Mouse (Mus musculus): Measurements from ENCODE around the gene Cpn1. TPM values are rescaled to one million over a fixed set of nuclear protein-coding genes. Genes with fewer than 3 reads are reported as not detected.
A peak's percentile ranks its signal among the peaks of the same experiment; 100 is the strongest.

Gene Cpn1
- polyA plus RNA-seq, 1 experiment from 2014 or later: 5.0 TPM

DNA sequence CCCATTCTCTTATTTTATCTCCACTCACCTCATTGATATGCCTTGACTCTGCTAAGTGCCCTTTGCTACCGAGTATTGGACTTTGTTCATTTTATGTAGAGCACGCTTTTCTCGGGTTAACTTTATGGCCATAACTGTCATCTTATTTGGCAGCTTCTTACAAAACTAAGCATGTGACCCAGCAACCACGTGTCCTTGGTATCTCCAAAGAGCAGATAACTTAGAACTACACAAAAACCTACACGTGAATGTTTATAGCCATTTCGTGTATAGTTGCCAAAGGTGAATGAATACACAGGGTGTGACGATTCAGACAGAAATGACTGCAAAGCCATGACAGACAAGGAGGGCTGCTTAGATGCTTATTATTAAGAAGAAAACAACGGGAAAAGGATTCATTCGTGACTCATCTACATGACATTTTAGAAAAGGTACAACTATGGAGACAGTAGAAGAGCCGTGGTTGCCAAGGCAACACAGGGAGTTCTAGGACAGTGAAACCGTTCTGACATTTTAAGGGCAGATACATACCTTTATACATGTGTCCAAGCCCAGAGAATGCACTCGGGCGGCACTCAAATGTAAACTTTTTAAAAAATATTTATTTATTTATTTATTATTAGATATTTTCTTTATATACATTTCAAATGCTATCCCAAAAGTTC, 38.7 kb upstream of the Cpn1 start:
- H3K4me1 ChIP-seq (ENCODE audit: insufficient read depth, low read depth, low read length): no peaks in the 10 kb centered on the region
- H3K27ac ChIP-seq (ENCODE audit: low read length): no peak overlapping the region
- DNase-seq (ENCODE audit: low spot score) (no peak), ATAC-seq (no peak)
- no peak overlapping the region for H3K4me3 ChIP-seq (ENCODE audit: low read depth, low read length)
- WGBS: 68% methylated on average over 13 of the region's 13 CpGs
- TF ChIP-seq EP300 (IDR thresholded peaks at IDR 0.05): no peak
- no peak for TF ChIP-seq CTCF (IDR thresholded peaks at IDR 0.05)
- H3K4me2 ChIP-seq (replicated peaks; ENCODE audit: low read depth, low read length): no peak overlapping the region
- no peaks in the 10 kb centered on the region for H3K9me3 ChIP-seq (ENCODE audit: low read length)
- no peak overlapping the region for H3K9ac ChIP-seq (replicated peaks; ENCODE audit: low read depth)
- H3K36me3 ChIP-seq (ENCODE audit: insufficient read depth, low read length): no peaks in the 10 kb centered on the region
- H3K27me3 ChIP-seq (replicated peaks; ENCODE audit: insufficient read depth, low read length): no peaks in the 10 kb centered on the region

DNA sequence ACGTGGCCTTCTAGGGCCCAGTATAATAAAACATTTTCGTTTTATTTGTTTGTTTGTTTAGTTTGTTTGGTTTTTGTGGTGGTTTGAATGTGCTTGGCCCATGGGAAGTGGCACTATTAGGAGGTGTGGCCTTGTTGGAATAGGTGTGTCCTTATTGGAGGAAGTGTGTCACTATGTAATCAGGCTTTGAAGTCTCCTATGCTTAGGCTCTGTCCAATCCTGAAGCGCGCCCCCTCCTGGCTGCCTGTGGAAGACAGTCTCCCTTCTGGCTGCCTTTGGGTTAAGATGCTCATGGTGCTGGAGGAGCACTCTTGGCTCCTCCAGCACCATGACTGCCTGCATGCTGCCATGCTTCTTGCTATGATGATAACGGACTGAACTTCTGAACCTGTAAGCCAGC, 36.7 kb upstream of the Cpn1 start:
- no peaks in the 10 kb centered on the region for H3K27me3 ChIP-seq (replicated peaks; ENCODE audit: insufficient read depth, low read length)
- no peaks in the 10 kb centered on the region for H3K9me3 ChIP-seq (ENCODE audit: low read length)
- no peak overlapping the region for H3K4me2 ChIP-seq (replicated peaks; ENCODE audit: low read depth, low read length)
- 68% methylated on average over 5 of the region's 5 CpGs for WGBS
- H3K4me3 ChIP-seq (ENCODE audit: low read depth, low read length): no peak overlapping the region
- no peak overlapping the region for H3K27ac ChIP-seq (ENCODE audit: low read length)
- no peaks in the 10 kb centered on the region for H3K4me1 ChIP-seq (ENCODE audit: insufficient read depth, low read depth, low read length)
- H3K9ac ChIP-seq (replicated peaks; ENCODE audit: low read depth): no peak overlapping the region
- no peaks in the 10 kb centered on the region for H3K36me3 ChIP-seq (ENCODE audit: insufficient read depth, low read length)
- DNase-seq (ENCODE audit: low spot score): no peak
- peak; percentile 14 for TF ChIP-seq CTCF (IDR thresholded peaks at IDR 0.05)
- no peak for TF ChIP-seq EP300 (IDR thresholded peaks at IDR 0.05)
- no peak for ATAC-seq

DNA sequence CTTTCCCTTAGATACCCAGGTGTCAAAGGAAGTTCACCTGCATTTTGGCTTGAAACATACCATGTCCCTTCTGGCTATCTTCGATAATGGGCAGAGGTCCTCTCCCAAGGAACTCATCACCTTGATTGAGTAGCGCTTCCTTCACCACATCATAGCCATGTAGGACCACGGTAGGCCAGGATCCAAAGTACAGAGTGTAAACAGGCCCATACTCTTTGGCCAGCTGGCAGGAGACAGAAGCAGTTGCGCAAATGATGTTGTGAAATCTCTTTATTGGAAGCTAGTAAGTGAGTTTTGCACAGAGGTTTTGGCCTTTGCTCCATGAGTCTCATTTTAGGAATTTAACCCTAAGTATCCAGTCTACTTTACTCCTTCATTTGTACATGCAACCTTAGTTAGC, 35.1 kb upstream of the Cpn1 start:
- Histone ChIP-seq H3K4me1 (ENCODE audit: insufficient read depth, low read depth, low read length) (no peaks in the 10 kb centered on the region), H3K4me2 (replicated peaks; ENCODE audit: low read depth, low read length) (no peak overlapping the region), H3K9ac (replicated peaks; ENCODE audit: low read depth) (no peak overlapping the region), H3K4me3 (ENCODE audit: low read depth, low read length) (no peak overlapping the region), H3K27ac (ENCODE audit: low read length) (peak overlapping the region; percentile 33; the same call in 1 of the 2 replicates), H3K36me3 (ENCODE audit: insufficient read depth, low read length) (no peaks in the 10 kb centered on the region), H3K9me3 (ENCODE audit: low read length) (no peaks in the 10 kb centered on the region), H3K27me3 (replicated peaks; ENCODE audit: insufficient read depth, low read length) (no peaks in the 10 kb centered on the region)
- 39% methylated on average over 4 of the region's 4 CpGs for WGBS
- DNase-seq (ENCODE audit: low spot score) (peak; percentile 96), ATAC-seq (peak; percentile 95)
- TF ChIP-seq CTCF (IDR thresholded peaks at IDR 0.05) (no peak), EP300 (IDR thresholded peaks at IDR 0.05) (peak; percentile 96)

DNA sequence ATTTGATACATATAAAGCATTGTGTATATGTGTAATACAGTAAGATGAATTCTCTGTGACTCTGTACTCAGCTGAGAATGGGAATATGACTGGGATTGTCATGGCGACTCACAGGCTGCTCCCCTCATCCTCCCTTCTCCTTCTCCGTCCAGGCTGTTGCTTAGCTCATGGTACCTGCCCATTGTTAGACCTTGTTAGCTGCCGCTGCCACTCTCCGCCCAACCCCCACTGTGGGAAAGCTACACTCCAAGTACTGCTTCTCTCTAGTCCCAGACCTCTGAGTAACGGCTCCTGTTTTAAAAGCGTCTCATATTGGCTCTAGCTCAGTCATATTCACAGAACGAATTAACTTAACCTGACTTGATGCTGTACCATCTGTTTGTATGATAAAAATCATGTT, 33.4 kb upstream of the Cpn1 start:
- WGBS: 56% methylated on average over 7 of the region's 7 CpGs
- H3K4me2 ChIP-seq (replicated peaks; ENCODE audit: low read depth, low read length): no peak overlapping the region
- no peaks in the 10 kb centered on the region for H3K27me3 ChIP-seq (replicated peaks; ENCODE audit: insufficient read depth, low read length)
- no peak overlapping the region for H3K27ac ChIP-seq (ENCODE audit: low read length)
- H3K9ac ChIP-seq (replicated peaks; ENCODE audit: low read depth): no peak overlapping the region
- no peak overlapping the region for H3K4me3 ChIP-seq (ENCODE audit: low read depth, low read length)
- H3K9me3 ChIP-seq (ENCODE audit: low read length): no peaks in the 10 kb centered on the region
- ATAC-seq (no peak), DNase-seq (ENCODE audit: low spot score) (no peak)
- TF ChIP-seq EP300 (IDR thresholded peaks at IDR 0.05) (no peak), CTCF (IDR thresholded peaks at IDR 0.05) (no peak)
- H3K4me1 ChIP-seq (ENCODE audit: insufficient read depth, low read depth, low read length): no peaks in the 10 kb centered on the region
- H3K36me3 ChIP-seq (ENCODE audit: insufficient read depth, low read length): no peaks in the 10 kb centered on the region

DNA sequence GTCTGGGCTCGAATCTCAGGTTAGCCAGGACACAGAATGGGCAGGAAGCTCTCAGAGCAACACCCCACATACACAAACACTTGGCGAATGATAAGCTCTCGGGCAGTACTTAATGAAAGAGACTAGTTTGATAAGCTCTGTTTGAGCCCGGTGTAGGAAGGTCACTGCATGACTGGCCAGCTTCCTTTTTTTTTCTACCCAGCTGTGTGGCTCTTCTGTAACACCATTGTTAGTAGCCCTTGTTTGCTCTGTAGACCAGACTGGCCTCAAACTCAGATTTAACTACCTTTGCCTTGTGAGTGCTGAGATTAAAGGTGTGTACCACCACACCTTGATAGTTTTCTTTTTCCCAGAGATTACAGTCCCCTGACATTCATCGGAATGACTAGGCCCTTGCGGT, 27.5 kb upstream of the Cpn1 start:
- Histone ChIP-seq H3K36me3 (ENCODE audit: insufficient read depth, low read length) (no peaks in the 10 kb centered on the region), H3K4me3 (ENCODE audit: low read depth, low read length) (no peak overlapping the region), H3K27ac (ENCODE audit: low read length) (no peak overlapping the region), H3K9me3 (ENCODE audit: low read length) (no peaks in the 10 kb centered on the region), H3K4me2 (replicated peaks; ENCODE audit: low read depth, low read length) (no peak overlapping the region), H3K9ac (replicated peaks; ENCODE audit: low read depth) (no peak overlapping the region), H3K4me1 (ENCODE audit: insufficient read depth, low read depth, low read length) (no peaks in the 10 kb centered on the region), H3K27me3 (replicated peaks; ENCODE audit: insufficient read depth, low read length) (no peaks in the 10 kb centered on the region)
- WGBS: 32% methylated on average over 6 of the region's 6 CpGs
- TF ChIP-seq CTCF (IDR thresholded peaks at IDR 0.05): no peak
- TF ChIP-seq EP300 (IDR thresholded peaks at IDR 0.05): no peak
- DNase-seq (ENCODE audit: low spot score) (no peak), ATAC-seq (peak; percentile 40)

DNA sequence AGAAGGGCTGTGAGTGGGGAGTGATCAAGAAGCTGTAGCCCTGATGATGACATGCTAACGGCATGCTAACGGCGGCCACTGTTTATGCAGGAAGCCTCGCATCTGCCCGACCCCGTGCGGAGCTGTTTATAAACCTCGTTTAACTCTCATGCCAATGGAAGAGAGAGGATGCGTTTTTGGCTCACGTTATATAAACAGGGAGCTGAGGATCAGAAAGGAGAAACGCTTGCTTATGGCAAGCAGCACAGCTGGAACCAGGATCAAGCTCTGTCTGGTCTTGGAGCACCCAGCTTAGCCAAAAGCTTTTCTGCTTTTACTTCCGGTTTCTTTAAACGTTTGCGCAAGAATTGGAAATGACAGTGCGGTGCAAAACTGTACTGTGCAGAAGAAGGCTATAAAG, 22.4 kb upstream of the Cpn1 start:
- ATAC-seq (peak; percentile 87), DNase-seq (ENCODE audit: low spot score) (peak; percentile 83)
- peak overlapping the region; percentile 17; the same call in 1 of the 2 replicates for H3K4me2 ChIP-seq (replicated peaks; ENCODE audit: low read depth, low read length)
- H3K4me1 ChIP-seq (ENCODE audit: insufficient read depth, low read depth, low read length): no peaks in the 10 kb centered on the region
- no peak overlapping the region; the same call in 1 of the 2 replicates for H3K27ac ChIP-seq (ENCODE audit: low read length)
- peak; percentile 13; the same call in 1 of the 2 replicates for TF ChIP-seq CTCF (IDR thresholded peaks at IDR 0.05)
- TF ChIP-seq EP300 (IDR thresholded peaks at IDR 0.05): peak; percentile 76
- no peak overlapping the region for H3K4me3 ChIP-seq (ENCODE audit: low read depth, low read length)
- H3K9me3 ChIP-seq (ENCODE audit: low read length): no peaks in the 10 kb centered on the region
- 32% methylated on average over 15 of the region's 15 CpGs for WGBS
- H3K9ac ChIP-seq (replicated peaks; ENCODE audit: low read depth): no peak overlapping the region
- no peaks in the 10 kb centered on the region for H3K36me3 ChIP-seq (ENCODE audit: insufficient read depth, low read length)
- no peaks in the 10 kb centered on the region for H3K27me3 ChIP-seq (replicated peaks; ENCODE audit: insufficient read depth, low read length)

Measured in lung, postnatal 0 days (tissue).